Mouse (Mus musculus): ENCODE measurements around the gene Scaf4.
"Not testable (repeated sequence)": the region's sequence is repeated elsewhere in the genome, so short reads cannot be mapped to it uniquely, and the experiment has no call there.

Scaf4 gene

DNA sequence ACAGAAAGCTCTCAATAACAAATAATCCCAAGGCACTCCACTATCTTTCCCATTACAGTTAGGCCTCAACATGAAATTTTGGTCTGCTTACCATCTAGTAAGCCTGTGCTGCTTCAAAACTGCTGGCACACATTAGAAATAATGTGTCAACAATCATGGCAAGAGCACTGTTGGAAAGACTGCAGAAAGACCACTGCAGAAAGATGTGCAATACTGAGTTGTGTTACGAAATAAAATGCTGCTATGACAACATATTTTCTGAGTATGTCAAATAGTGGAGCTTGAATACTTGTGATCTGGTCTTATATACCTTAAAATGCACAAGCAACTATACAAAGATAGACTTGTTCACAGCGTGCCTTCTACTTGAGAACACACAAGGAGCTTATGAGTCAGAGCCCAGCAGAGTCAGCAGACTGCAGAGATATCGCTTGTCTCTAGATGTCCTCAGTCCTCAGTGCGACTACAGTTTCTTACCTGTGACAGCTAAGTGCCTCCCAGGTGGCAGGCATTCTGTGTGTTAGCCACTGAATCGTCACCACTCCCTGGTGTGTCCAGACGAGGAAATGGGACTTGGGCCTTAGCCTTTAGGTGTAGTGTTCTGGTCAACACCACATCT lies 45.1 kb downstream of the Scaf4 start:
- DNase-seq (ENCODE audit: low read depth, low spot score), result no peak

DNA sequence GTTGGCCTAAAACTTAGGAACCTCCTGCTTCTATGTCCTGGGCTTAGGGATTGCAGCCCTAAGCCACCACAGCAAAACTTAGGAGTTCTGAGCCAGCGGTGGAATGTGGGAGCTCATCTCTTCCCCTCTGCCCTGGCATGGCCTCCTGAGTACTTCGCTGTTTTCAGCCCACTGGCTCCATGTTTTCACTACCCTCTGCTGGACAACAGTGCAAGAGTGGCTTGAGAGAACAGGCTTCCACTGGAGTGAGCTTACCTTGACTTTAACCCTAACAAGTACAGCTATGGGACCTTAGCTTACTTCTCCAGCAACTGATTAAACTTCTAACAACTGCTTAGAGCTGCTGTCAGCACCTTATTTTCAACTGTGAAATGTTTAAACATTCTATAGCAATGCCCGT lies 49.1 kb downstream of the Scaf4 start:
- DNase-seq (ENCODE audit: low read depth, low spot score), result no peak

DNA sequence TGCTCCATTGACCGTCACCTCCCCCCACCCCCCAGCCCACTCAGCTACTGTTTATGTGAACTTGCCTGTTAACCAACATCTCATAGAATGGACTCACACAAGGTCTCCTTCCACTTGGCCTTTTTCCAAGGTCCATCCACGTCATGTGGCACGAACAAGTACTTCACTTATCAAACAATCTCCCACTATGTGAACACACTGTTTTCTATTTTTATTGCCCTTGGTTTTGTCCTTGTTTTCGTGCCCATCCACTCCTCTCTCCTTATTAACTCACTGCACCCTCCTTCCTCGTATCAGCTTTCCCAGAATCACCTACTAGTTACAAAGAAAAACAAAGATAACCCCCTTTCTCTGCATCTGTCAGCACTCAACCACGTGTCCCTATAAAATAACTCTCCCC lies 49.7 kb downstream of the Scaf4 start:
- DNase-seq (ENCODE audit: low read depth, low spot score), result no peak

DNA sequence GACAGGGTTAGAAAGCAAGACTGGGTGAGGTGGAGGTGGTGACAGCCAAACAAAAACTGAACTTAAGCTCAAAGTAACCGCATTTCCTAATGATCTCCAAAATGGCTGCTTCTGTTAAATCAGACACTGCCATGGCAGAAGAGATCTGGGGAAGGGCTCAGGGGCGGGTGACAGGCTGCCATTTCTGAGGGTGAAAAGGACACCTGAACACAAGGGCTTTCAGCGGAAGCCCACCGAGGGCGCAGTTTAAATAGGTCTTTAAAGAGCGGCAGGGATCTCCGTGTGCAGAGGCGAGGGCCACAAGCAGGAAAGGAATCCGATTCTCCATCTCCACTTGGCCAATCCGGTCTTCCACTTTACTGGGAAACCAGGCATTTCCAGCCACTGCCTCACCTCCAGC lies 50.6 kb downstream of the Scaf4 start:
- no peak for DNase-seq (ENCODE audit: low read depth, low spot score)

DNA sequence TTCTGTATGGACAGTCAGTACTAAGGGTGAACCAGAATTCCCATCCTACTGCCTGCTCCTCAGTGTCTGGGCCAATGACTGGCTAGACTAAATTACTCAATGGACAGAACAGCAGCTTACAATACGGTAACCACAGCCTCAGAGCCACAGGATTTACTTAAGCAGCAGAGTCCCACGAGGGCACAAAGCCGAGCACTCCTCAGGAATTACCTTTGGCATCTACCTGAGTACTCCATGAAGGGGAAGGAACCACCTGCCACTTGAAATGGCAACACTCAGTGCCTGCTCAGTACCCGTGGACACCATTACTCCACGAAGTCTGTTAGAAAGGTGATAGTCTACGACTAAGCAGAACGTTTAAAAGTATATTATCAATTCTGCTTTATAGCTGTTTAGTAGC lies 53.0 kb downstream of the Scaf4 start:
- no peak for DNase-seq (ENCODE audit: low read depth, low spot score)

DNA sequence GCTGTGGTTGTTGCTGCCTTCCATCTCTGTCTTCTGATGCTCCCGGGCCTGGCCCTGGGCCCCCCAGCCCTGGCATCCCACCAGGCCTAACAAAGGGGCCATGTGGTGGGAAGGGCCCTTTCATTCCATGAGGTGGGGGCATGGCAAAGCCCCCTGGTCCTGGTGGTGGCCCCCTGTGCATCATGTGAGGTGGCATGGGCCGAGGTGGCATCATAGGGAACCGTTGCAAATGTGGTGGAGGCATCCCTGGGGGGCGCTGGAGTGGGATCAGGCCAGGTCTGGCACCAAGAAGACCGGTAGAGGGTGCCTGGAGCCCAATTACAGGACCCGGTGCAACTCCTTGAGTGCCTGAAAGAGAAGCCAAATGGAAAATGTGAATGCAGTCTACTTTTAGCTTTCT lies 54.4 kb downstream of the Scaf4 start:
- DNase-seq (ENCODE audit: low read depth, low spot score), result no peak

DNA sequence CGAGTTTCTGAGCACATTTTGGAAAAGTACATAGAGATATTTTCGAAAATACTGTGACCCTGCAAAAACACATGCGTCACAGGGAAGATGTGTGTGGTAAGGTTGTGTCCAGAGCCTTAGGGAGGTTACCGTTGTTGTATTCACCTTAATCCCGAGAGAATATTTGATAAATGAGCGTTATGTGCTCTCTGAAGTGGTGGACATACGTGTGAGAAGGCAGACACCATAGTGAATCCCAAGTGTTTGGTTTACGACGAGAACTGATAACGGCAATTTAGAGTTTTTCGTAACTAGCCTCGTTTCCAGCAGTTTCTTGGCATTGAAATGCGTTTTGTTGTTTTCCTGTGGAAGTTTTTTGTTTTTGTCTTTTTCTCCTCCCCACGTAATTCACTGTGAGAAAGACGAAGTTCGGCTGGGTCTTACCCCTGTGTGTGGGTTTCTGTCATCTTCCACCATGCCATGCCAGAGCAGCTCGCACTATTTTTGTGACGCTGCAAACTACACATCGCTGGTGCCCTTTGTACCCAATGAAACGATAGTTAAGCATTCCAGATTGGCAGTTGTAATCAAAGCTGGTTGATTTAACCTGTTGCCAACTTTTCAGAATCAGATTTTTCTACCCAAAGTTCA lies 62.7 kb downstream of the Scaf4 start:
- peak; percentile 57 for DNase-seq (ENCODE audit: low read depth, low spot score)

GRCm38 (mm10) chr16:90220892-90221431 lies 63.3 kb downstream of the Scaf4 start:
- DNase-seq (ENCODE audit: low read depth, low spot score), result peak; percentile 64

- DNase-seq (ENCODE audit: low read depth, low spot score), result peak; percentile 95
Observed at GRCm38 (mm10) chr16:90220026-90220891, 64.0 kb downstream of the Scaf4 start, which contains the start of gene Sod1. TSS of gene Sod1 (plus strand) at chr16:90220754.

DNA sequence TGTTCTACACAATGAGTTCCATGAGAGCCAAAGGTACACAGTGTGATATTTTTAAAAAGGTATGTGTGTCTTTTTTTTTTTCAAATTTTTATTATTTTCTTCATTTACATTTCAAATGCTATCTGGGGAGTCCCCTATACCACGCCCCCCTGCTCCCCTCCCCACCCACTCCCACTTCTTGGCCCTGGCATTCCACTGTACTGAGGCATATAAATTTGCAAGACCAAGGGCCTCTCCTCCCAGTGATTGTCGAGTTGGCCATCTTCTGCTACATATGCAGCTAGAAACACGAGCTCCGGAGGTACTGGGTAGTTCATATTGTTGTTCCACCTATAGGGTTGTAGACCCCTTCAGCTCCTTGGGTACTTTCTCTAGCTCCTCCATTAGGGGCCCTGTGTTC lies 64.9 kb downstream of the Scaf4 start:
- not testable (repeated sequence) for DNase-seq (ENCODE audit: low read depth, low spot score)

DNA sequence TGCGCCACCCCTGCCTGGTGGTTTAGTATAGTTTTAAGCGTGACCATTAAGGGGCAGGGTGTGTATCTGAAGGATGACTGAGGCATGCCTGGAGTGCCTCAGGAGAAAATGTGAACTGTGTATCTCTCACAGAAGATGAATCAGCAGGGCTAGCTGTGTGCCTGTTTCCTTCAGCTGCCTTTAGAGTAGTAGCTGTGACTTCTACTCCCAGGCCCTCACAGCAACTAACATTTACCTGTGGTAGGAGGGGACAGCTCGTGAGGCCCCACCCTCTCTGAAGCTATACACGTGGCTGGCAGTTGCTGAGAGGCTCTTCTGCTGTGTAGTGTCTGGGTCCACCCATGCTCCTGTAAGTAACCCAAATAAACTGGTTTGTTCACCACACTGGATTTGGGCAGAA lies 66.4 kb downstream of the Scaf4 start:
- no peak for DNase-seq (ENCODE audit: low read depth, low spot score)

DNA sequence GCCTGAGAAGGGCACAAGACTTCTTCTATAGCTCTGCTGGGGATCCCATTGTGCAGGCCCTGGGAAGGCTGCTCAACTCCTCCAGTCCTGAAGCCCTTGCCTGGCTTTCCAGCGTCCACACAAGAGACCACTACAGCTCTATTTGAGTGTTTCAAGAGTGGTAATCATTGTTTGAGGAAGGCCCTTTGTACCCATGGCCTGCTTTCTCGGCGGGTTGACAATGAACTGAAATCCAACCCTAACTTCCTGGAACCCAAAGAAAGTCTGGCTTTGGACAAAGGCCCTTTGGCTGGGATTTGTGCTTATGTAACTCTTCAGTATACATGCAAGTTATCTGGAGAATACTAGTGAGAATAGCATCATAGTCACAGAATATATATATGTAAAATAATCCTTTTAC lies 66.9 kb downstream of the Scaf4 start:
- no peak for DNase-seq (ENCODE audit: low read depth, low spot score)

GRCm38 (mm10) chr16:90216414-90216813 lies 67.9 kb downstream of the Scaf4 start:
- DNase-seq (ENCODE audit: low read depth, low spot score), result no peak

GRCm38 (mm10) chr16:90215879-90216278 lies 68.4 kb downstream of the Scaf4 start:
- DNase-seq (ENCODE audit: low read depth, low spot score), result not testable (repeated sequence)

DNA sequence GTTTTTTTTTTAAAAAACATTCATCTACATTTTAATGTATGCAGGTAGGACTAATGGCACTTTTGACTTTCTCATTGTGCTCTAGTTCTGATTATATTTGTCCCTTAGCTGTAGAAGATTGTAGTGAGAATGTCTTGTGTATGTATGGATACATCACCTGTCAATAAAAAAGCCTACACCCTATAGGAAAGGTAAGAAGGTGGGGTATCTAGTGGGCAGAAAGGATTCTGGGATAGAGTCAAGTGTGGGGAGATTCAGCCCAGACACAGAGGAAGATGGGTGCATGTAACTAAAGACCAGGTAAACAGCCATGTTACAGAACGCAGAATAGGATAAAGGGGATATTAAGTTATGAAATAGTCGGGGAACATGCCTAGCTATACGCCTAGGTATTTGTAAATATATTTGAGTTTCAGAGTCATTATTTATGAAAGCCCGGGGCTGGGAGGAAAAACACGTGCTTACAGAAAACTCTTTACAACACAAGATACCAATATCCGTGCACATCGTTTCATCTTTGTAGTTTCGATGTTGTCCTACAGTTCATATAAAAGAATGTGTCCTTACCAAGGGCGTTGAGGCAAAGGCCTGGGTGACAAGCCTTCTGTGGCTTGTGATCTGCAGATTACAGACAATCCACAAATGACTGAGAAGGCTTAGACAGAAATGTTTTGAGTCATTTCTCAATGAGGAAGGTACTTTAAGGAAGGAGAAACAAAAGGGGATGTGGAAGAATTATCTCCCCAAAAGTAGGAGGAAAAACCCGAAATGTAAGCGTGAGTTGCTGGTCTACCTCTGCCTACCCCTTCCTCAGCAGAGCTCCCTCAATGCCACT lies 69.4 kb downstream of the Scaf4 start:
- DNase-seq (ENCODE audit: low read depth, low spot score), result no peak

DNA sequence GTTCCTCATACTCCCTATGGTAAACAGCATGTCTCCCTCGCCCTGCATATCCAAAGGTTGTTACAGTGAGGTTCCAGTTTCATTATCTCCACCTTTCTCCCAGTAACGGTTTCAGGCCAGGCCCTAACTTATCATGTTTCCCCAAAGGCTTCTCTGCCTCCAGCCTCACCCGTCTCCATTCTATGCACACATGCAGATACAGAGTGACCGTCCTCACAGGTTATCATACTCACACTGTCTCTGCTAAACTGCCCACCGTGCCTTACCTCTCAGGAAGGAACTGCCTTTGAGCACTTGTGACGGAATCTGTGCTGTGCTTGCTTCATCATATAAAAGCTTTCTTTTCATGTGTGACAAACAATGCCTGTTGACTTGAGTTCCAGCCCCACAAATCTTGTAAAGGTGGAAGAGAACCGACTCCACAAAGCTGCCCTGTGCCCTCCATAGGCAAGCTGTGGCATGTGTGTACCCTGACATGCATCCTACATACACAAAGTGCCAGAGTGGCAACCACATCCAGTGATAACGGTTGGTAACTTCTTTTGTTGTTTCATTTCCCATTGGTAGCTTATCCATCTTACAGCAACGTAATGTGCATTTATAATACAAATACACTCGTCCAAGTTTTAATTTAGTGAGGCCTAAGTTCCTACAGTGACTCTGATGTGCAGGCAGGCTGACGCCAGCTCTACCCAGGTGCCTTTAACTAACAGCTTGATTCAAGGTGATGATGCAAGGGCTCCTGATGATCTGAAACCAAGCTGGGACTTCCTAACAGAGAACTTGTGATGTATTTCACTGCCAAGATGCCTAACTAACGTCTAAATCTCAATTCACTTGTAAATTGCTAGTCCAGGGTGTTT lies 70.6 kb downstream of the Scaf4 start:
- no peak for DNase-seq (ENCODE audit: low read depth, low spot score)

DNA sequence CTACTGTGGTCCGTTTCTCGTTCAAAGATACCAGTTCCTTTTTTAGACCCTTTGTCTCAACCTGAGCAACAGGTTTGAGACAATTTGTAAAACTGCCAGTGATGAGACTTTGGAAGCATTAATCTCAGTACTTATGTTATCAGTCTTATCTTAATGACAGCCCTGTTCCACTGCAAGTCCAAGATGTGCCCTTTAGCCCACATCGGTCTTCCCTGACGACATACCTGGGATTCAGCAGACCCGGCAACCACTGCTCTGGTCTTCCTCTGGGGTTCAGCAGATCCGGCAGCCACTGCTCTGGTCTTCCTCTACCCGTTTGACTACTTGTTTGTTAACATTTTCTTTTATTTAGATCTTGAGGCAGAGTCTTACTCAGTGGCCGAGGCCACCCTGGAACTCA lies 72.5 kb downstream of the Scaf4 start:
- DNase-seq (ENCODE audit: low read depth, low spot score), result no peak

DNA sequence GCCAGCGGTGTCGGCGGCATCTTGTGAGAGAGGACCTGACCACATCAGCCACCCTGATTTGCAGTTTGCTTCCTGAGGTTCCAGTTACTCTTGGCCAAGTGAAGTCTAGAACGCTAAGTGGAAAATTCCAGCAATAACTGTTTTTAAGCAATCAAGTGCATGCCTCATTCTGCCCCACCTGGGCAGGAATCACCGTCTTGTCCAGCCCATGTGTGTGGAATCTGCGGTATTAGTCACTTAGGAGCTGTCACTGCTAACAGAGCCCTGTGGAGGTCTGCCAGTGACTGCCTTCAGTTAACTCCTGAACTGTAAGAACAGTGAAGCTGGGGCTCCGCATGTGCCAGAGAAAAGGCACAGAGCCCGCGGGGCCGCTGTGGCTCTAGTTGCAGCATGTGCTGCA lies 73.6 kb downstream of the Scaf4 start:
- DNase-seq (ENCODE audit: low read depth, low spot score), result no peak

- no peak for DNase-seq (ENCODE audit: low read depth, low spot score)
Observed at GRCm38 (mm10) chr16:90208996-90209395, 75.3 kb downstream of the Scaf4 start.

GRCm38 (mm10) chr16:90204868-90205267 lies 79.4 kb downstream of the Scaf4 start:
- no peak for DNase-seq (ENCODE audit: low read depth, low spot score)
